Mouse (Mus musculus): ENCODE data around the gene Ptprn.

The Ptprn gene

GRCm38 (mm10) chr1:75264091-75264880 lies at the start of gene Ptprn:
Gene Ptprn, minus strand, starts transcription at chr1:75264502.
- DNase-seq, result peak; percentile 83 to 91

- no peak for DNase-seq
These were observed 47.4 kb upstream of the Ptprn start for GRCm38 (mm10) chr1:75311694-75312093.

DNA sequence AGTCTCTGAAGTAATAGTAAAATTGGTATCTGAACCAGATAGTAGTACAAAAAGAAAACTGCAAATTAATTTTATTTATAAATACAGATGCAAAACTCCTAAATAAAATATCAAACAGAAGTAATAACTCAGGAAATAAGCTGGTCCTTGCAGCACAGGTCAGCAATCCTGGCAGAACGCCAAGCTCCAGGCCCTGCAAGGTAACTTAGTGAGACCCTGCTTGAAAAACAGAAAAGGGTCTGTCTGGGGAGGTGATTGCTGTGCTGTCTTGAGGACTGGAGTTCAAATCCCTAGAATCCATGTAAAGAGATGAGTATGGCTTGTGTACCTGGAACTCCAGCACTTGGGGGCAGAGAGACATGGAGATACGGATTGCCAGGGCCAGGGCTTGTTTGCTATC lies 40.4 kb upstream of the Ptprn start:
- no peak for DNase-seq

DNA sequence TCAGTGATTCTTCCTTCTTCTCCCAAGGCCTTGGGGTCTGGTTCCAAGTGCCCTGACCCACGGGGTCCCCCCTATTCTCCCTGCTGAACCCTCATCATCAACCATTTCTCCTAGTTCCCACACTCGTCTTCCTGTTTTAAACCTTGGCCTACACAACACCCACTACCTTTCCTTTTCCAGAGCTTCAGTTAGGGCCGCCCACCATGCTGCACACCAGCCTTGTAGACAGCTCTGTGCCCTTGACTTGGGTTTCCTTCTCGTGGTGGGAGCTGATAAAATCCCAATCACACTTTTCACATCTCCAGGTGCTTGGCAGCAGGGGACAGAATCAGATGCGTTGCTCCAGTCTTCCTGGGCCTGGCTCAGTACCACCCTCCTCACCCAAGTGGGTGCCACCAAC lies 30.0 kb upstream of the Ptprn start:
- no peak for DNase-seq

DNA sequence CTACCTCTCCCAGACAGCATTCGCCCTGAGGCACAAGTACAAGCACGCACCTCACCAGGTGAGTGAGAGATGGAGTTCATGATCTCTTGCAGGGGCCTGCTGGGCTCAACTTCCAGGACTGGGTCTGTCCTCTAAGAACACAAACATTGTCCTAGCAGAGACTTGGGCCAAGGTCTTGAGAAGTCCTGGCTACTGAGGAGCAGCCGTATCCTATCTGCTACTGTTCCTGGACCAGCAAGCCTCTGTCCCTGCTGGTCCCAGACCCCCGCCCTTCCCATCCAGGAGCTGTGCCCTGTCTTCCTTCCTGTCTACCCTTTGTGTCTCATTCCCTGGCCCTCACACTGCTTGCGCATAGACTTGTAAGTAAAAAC lies 29.0 kb upstream of the Ptprn start:
- no peak for DNase-seq

GRCm38 (mm10) chr1:75292476-75293330 lies 28.4 kb upstream of the Ptprn start:
- no peak for DNase-seq

- no peak for DNase-seq
These were observed 27.0 kb upstream of the Ptprn start for GRCm38 (mm10) chr1:75291321-75291720.

DNA sequence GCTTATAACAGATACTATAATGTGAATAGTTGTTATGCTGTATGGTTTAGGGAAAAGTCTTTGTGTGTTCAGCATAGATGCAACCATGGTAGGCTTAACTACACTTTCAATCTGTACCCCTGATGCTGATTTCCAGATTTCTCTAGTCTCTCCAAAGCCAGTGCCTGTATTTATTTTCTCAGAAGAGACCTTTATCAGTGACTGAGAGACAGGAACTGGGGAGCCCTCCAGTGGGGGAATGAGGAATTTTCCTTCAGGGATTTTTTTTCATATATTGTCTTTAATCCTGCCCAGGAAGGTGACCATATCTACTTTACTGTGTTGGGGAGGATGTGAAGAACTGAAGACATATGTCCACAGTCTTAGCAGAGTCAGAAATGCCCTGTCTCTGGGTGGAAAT lies 26.3 kb upstream of the Ptprn start:
- peak; percentile 66 to 79 for DNase-seq

GRCm38 (mm10) chr1:75289888-75290431 lies 25.7 kb upstream of the Ptprn start:
- no peak for DNase-seq

DNA sequence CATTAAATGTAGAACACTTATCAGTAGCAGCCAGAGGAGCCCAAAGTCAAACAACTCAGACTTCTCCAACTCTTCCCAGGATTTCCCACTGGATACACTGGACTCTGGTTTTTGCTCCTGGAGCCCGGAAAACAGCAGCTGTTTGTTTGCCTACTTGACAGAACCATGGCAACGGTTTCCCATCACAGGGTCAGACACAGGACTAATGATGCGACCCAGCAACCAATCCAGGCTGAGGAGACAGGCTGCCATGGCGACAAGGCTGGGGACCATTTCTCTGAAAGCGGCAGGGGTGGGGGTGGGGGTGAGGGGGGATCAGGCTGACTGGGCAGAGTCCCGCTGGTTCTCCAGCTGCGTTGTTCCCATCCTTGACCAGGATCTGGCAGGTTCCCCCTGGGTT lies 25.1 kb upstream of the Ptprn start:
- no peak for DNase-seq

GRCm38 (mm10) chr1:75284911-75285310 lies 20.6 kb upstream of the Ptprn start:
- no peak for DNase-seq

GRCm38 (mm10) chr1:75283017-75283416 lies 18.7 kb upstream of the Ptprn start:
- DNase-seq, result no peak

GRCm38 (mm10) chr1:75278228-75278627 lies 13.9 kb upstream of the Ptprn start, which contains the start of gene Resp18:
Gene Resp18, minus strand, starts transcription at chr1:75278415.
- peak; percentile 48 to 49 for DNase-seq

- DNase-seq, result peak; percentile 52 to 53
These were observed 13.2 kb upstream of the Ptprn start for GRCm38 (mm10) chr1:75277195-75278188.

- DNase-seq, result peak; percentile 59 to 60
These were observed 1.0 kb downstream of the Ptprn start for GRCm38 (mm10) chr1:75262969-75263951.

- peak in 1 of 2 experiments; percentile 45 for DNase-seq
These were observed 3.0 kb downstream of the Ptprn start for GRCm38 (mm10) chr1:75261278-75261677.

GRCm38 (mm10) chr1:75255516-75256046 lies 8.7 kb downstream of the Ptprn start:
- DNase-seq, result peak; percentile 21 to 26

DNA sequence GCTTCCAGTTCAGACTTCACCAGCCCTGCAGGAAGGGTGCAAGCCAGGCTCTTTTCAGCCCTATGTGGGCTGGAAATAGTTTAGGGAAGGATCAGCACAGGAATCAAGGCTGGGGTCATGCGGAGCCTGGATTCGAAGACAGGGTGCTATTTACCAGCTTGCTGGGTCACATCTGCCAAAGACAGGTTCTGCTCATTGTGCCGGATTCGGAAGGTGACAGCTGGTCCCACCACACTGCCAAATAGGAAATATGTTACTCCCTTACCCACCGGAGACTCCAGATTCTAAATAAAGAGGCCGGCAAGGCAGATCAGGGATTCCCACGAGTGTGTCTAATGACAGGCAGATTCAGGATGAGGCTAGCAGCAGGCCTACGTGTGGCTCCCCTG lies 9.7 kb downstream of the Ptprn start:
- DNase-seq, result peak in 1 of 2 experiments; percentile 48

DNA sequence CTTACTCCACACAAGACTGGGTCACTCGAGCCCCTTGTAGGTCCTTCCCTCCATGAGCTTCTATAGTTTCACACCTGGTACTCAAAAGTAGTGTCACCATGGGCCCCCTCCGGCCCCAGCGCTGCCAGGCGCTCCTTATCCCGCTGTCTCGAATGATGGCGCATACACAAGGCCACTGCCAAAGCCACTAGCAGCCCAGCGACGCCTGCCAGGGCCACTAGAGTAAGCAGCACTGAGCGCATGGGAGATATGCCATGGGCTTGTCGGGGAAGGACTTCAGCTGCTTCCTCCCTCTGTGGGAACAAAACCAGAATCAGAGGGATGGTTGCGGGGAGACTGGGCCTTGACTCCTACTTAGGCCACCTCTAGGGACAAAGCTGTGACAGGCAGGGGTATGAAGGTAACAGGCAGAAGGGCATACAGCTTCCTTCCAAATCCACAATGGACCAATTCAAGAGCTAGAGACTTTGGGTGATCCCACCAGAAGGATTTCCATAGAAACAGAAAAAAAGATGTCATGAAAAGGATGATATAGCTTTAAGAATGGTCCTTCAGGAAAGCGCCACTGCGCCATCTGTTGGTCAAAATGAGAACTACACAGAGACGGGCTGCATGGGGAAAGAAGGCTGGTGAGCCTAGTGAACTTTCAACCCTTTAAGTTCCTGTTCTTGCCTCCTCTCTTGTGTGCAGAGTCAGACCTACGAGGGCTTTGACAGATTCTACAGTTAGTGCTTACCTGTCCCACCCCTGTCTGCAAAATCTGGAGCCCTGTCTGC lies 10.3 kb downstream of the Ptprn start:
- DNase-seq, result peak; percentile 86 to 93

GRCm38 (mm10) chr1:75253029-75253428 lies 11.3 kb downstream of the Ptprn start:
- peak; percentile 23 to 45 for DNase-seq

All from cerebellum, adult 18-20 months (tissue).